Mouse (Mus musculus) c-Kit-positive CD71-positive TER-119-negative erythroid progenitor cells, embryonic 14.5 days (primary cell): ENCODE results near the gene Gap43.
"Not testable (repeated sequence)": the region's sequence is repeated elsewhere in the genome, so short reads cannot be mapped to it uniquely, and the experiment has no call there.

Experiments
- DNase-seq: peaks from one replicate; pipeline ENCODE4 v3.0.0-alpha.2; 2013; ENCODE audit warnings: low read depth

Gap43 gene

GRCm38 (mm10) chr16:42294056-42294455 is 46.4 kb downstream of the Gap43 start:
- DNase-seq: no peak

- no peak for DNase-seq
Measured at GRCm38 (mm10) chr16:42291572-42291971, 48.9 kb downstream of the Gap43 start.

GRCm38 (mm10) chr16:42284005-42284404 is 56.4 kb downstream of the Gap43 start:
- no peak for DNase-seq

GRCm38 (mm10) chr16:42277713-42278112 is 62.7 kb downstream of the Gap43 start:
- DNase-seq: no peak

GRCm38 (mm10) chr16:42277268-42277667 is 63.2 kb downstream of the Gap43 start:
- no peak for DNase-seq

- peak; percentile 13 for DNase-seq
Measured at GRCm38 (mm10) chr16:42276216-42277141, 64.0 kb downstream of the Gap43 start.

- DNase-seq: no peak
Measured at GRCm38 (mm10) chr16:42275518-42276215, 64.8 kb downstream of the Gap43 start.

- DNase-seq: no peak
Measured at GRCm38 (mm10) chr16:42271213-42271612, 69.2 kb downstream of the Gap43 start.

GRCm38 (mm10) chr16:42269587-42269967 is 70.9 kb downstream of the Gap43 start:
- no peak for DNase-seq

- DNase-seq: no peak
Measured at GRCm38 (mm10) chr16:42268843-42269586, 71.4 kb downstream of the Gap43 start.

- no peak for DNase-seq
Measured at GRCm38 (mm10) chr16:42265185-42265584, 75.3 kb downstream of the Gap43 start.

- DNase-seq: no peak
Measured at GRCm38 (mm10) chr16:42262935-42263542, 77.4 kb downstream of the Gap43 start.

GRCm38 (mm10) chr16:42255693-42256092 is 84.8 kb downstream of the Gap43 start:
- no peak for DNase-seq

GRCm38 (mm10) chr16:42255222-42255621 is 85.2 kb downstream of the Gap43 start:
- DNase-seq: no peak

- DNase-seq: no peak
Measured at GRCm38 (mm10) chr16:42252252-42252651, 88.2 kb downstream of the Gap43 start.

GRCm38 (mm10) chr16:42244121-42244520 is 96.3 kb downstream of the Gap43 start:
- not testable (repeated sequence) for DNase-seq

GRCm38 (mm10) chr16:42231306-42231705 is 109.1 kb downstream of the Gap43 start:
- DNase-seq: no peak
